Comparison of ENCODE assay signal across 14 mouse cellular contexts in the genomic region with DNA sequence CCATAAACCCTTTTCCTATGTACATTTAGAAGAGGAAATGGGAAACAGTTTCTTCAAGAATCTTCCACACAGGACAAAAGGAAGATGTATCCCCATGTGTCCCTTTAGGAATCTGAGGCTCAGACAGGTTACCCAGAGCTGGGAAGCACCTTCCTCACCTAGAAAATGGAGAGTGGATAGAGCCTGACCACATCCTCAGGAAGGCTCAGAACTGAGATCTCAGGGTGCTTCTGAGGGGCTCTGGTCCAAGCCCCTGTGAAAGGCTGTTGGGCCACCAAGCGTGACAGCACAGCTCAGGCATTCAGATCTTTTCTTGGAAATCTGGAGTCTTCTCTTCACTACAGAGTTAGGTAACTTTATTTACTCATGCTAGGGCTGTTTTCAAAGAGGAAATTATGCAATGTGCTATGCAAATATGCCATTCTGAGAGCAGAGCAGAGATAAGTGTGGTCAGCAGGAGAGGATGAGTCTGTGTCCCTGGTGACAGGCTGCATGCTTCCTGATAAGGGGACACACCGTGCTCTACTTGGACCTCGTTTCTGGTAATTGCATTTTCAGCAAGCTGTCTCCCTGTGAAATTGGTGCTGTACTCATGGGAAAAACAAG.
DNase-seq lines count a peak whose midpoint lies in the region; ATAC-seq and TF ChIP-seq lines count a peak whose summit lies in the region.
"Had no signal": no experiment of that assay in that cellular context is flagged by ENCODE, and none has a peak within 500 bp of the region (broad histone marks: within the 10 kb centered on the region; RNA-seq: fewer than 3 reads in every experiment).

No protein-coding gene starts in this region.

- H3K36me3 ChIP-seq in thymus, adult 2 months (ENCODE audit: control insufficient read depth, insufficient read depth, low read length) = no peaks in the 10 kb centered on the region
- H3K36me3 ChIP-seq in liver, embryonic 14.5 days (replicated peaks; ENCODE audit: control insufficient read depth, insufficient read depth, low read depth) = no peaks in the 10 kb centered on the region
- H3K36me3 ChIP-seq in forebrain, embryonic 10.5 days (replicated peaks) = no peaks in the 10 kb centered on the region
- H3K36me3 ChIP-seq: midbrain, embryonic 13.5 days had no signal

- H3K4me3 ChIP-seq in thymus, adult 2 months (ENCODE audit: control insufficient read depth, insufficient read depth, low read length) = no peak overlapping the region
- H3K4me3 ChIP-seq in liver, embryonic 14.5 days (ENCODE audit: insufficient read depth in 1 of 2, low read depth in 2 of 2, low read length in 2 of 2) = no peak overlapping the region
- H3K4me3 ChIP-seq in gastrocnemius, adult 2 months = no peak overlapping the region
- no peak overlapping the region for H3K4me3 ChIP-seq in forebrain, embryonic 10.5 days
- H3K4me3 ChIP-seq: forebrain, embryonic 13.5 days; midbrain, embryonic 13.5 days had no signal

- H3K4me1 ChIP-seq in thymus, adult 2 months (replicated peaks; ENCODE audit: control insufficient read depth, insufficient read depth, low read length) = peaks cover 61% of the 10 kb centered on the region
- peaks cover 12 to 22% of the 10 kb centered on the region in 2 experiments for H3K4me1 ChIP-seq in liver, embryonic 14.5 days (replicated peaks; ENCODE audit: control insufficient read depth in 2 of 2, insufficient read depth in 2 of 2, low read length in 1 of 2)
- H3K4me1 ChIP-seq in forebrain, embryonic 10.5 days = no peaks in the 10 kb centered on the region
- H3K4me1 ChIP-seq: forebrain, embryonic 13.5 days; midbrain, embryonic 13.5 days had no signal

- no peaks in the 10 kb centered on the region for H3K9me3 ChIP-seq in liver, embryonic 14.5 days (ENCODE audit: control insufficient read depth, low read length)
- H3K9me3 ChIP-seq in forebrain, embryonic 10.5 days = no peaks in the 10 kb centered on the region
- H3K9me3 ChIP-seq: forebrain, embryonic 13.5 days; midbrain, embryonic 13.5 days had no signal

- H3K27me3 ChIP-seq in thymus, adult 2 months (ENCODE audit: control insufficient read depth, insufficient read depth, low read length) = no peaks in the 10 kb centered on the region
- no peaks in the 10 kb centered on the region for H3K27me3 ChIP-seq in liver, embryonic 14.5 days (ENCODE audit: control insufficient read depth, insufficient read depth, low read length)
- no peaks in the 10 kb centered on the region for H3K27me3 ChIP-seq in forebrain, embryonic 10.5 days (ENCODE audit: poor library complexity, severe bottlenecking)
- H3K27me3 ChIP-seq: forebrain, embryonic 13.5 days; midbrain, embryonic 13.5 days; Patski had no signal

- peak; percentile 90 for ATAC-seq in common myeloid progenitor, adult 5-6 weeks (replicated peaks; ENCODE audit: low read depth, poor library complexity, severe bottlenecking)
- peak; percentile 80 for ATAC-seq in liver, embryonic 14.5 days (ENCODE audit: insufficient read depth)
- ATAC-seq: forebrain, embryonic 13.5 days; midbrain, embryonic 13.5 days; Patski had no signal

- H3K27ac ChIP-seq in thymus, adult 2 months (ENCODE audit: control insufficient read depth, insufficient read depth, low read length) = 0 out of 2 replicates have a peak overlapping the region, but pooled peaks have one; percentile 28
- peak overlapping the region; percentile 8; the same call in 1 of the 2 replicates for H3K27ac ChIP-seq in liver, embryonic 14.5 days
- H3K27ac ChIP-seq in gastrocnemius, adult 2 months = no peak overlapping the region
- H3K27ac ChIP-seq in forebrain, embryonic 10.5 days = no peak overlapping the region
- H3K27ac ChIP-seq: forebrain, embryonic 13.5 days; midbrain, embryonic 13.5 days had no signal

- intact Hi-C loops in gastrocnemius, adult 2 months (cut with DNase I) = no loop called here

- H3K4me2 ChIP-seq in liver, embryonic 14.5 days (ENCODE audit: low read depth) = peak overlapping the region; percentile 21; the same call in 1 of the 2 replicates
- H3K4me2 ChIP-seq: forebrain, embryonic 13.5 days; heart, embryonic 11.5 days; midbrain, embryonic 13.5 days had no signal

- 36% methylated on average over 3 of the region's 3 CpGs for WGBS in thymus, adult 2 months
- 4% methylated on average over 3 of the region's 3 CpGs for WGBS in liver, embryonic 14.5 days (ENCODE audit: insufficient replicate concordance)
- 78% methylated on average over 3 of the region's 3 CpGs for WGBS in forebrain, embryonic 10.5 days

- no peak for TF ChIP-seq POLR2A in thymus, adult 2 months (IDR thresholded peaks at IDR 0.05; ENCODE audit: control insufficient read depth, extremely low read depth, insufficient read depth, low read length, poor library complexity)

- H3K9ac ChIP-seq in liver, embryonic 14.5 days (replicated peaks) = no peak overlapping the region
- H3K9ac ChIP-seq: forebrain, embryonic 13.5 days; midbrain, embryonic 13.5 days had no signal

- no peak; the same call in 1 of the 2 replicates for TF ChIP-seq EP300 in liver, embryonic 14.5 days (IDR thresholded peaks at IDR 0.05; ENCODE audit: low read depth)

- TF ChIP-seq CTCF in thymus, adult 2 months (IDR thresholded peaks at IDR 0.05; ENCODE audit: borderline replicate concordance, control insufficient read depth, extremely low read depth, insufficient read depth, low read length, poor library complexity) = no peak
- TF ChIP-seq CTCF in liver, embryonic 14.5 days (IDR thresholded peaks at IDR 0.05; ENCODE audit: low read depth) = no peak
- TF ChIP-seq CTCF in gastrocnemius, adult 2 months (IDR thresholded peaks at IDR 0.05) = no peak

- DNase-seq in thymus, adult 2 months = no peak
- no peak for DNase-seq in thymus, postnatal 36 days
- peak; percentile 43 to 51 (median 44) for DNase-seq in liver, embryonic 14.5 days (ENCODE audit: low read depth in 3 of 3, low spot score in 3 of 3)
- DNase-seq in yolk sac, embryonic 10.5 days (ENCODE audit: low spot score) = peak; percentile 75
- no peak for DNase-seq in urinary bladder, postnatal 14 days (ENCODE audit: low spot score)
- DNase-seq in gastrocnemius, adult 2 months = no peak
- DNase-seq in forebrain, embryonic 10.5 days (ENCODE audit: extremely low spot score, low spot score) = no peak
- DNase-seq: kidney, postnatal 4 days; right cerebral cortex, postnatal 25 days had no signal

Comparison
In these comparisons a context has a peak if more than half of its experiments do, and no peak if none do; other contexts are left out.
1. DNase-seq: peak in liver, embryonic 14.5 days (3 of 3) and yolk sac, embryonic 10.5 days (single experiment); none in thymus, adult 2 months (single experiment), thymus, postnatal 36 days (0 of 2), urinary bladder, postnatal 14 days (single experiment), gastrocnemius, adult 2 months (single experiment) and forebrain, embryonic 10.5 days (single experiment).
2. H3K27ac ChIP-seq: peak in thymus, adult 2 months (single experiment) and liver, embryonic 14.5 days (single experiment); none in gastrocnemius, adult 2 months (single experiment) and forebrain, embryonic 10.5 days (single experiment).